Mouse (Mus musculus): ENCODE data around the gene Dis3l.

- TF ChIP-seq CTCF (conservative IDR thresholded peaks at IDR 0.05; ENCODE audit: insufficient read depth, insufficient read length, low read depth, low read length) (no peak), POLR2A (IDR thresholded peaks at IDR 0.05; ENCODE audit: low read depth, low read length) (no peak)
Measured at GRCm38 (mm10) chr9:64383021-64383788, 42.1 kb upstream of the Dis3l start.
